Mouse (Mus musculus): ENCODE results near the gene Gm128.

Gm128 gene

GRCm38 (mm10) chr3:95200132-95200531 is 41.3 kb downstream of the Gm128 start:
- no peak for DNase-seq (ENCODE audit: low spot score in 2 of 2)

GRCm38 (mm10) chr3:95199101-95199500 is 42.3 kb downstream of the Gm128 start:
- DNase-seq (ENCODE audit: low spot score in 2 of 2) = no peak

- DNase-seq (ENCODE audit: low spot score in 2 of 2) = no peak
Measured at GRCm38 (mm10) chr3:95195772-95196171, 45.6 kb downstream of the Gm128 start.

- DNase-seq (ENCODE audit: low spot score in 2 of 2) = no peak
Measured at GRCm38 (mm10) chr3:95194721-95195135, 46.7 kb downstream of the Gm128 start.

Measured in spleen, postnatal 4 days (tissue).